Mouse (Mus musculus) mesoderm, embryonic 11.5 days (tissue): ENCODE results near the gene Cks1b.

Experiments
- DNase-seq: peaks from one replicate; pipeline ENCODE4 v3.0.0-alpha.2; 2012; ENCODE audit warnings: low read depth, low spot score

Gene Cks1b

DNA sequence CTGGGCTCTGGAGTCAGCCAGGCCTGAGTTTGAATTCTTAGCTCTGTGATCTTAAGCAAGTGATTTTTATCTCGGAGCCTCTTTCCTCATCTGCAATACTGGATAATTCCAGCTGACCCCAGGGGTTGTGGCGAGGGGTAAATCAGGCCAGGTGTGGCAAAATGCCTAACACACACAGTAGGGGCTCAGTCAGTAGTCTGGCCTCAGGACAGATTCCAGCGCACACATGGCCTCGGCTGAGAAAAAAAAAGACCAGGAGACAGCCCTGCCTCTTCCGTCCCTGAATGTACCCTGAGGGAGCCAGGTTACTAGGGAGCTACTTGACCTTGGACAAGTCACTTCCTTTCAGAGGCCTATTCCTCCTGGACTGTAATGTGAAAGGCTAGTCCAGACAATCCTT lies 35.2 kb downstream of the Cks1b start:
- DNase-seq = no peak

DNA sequence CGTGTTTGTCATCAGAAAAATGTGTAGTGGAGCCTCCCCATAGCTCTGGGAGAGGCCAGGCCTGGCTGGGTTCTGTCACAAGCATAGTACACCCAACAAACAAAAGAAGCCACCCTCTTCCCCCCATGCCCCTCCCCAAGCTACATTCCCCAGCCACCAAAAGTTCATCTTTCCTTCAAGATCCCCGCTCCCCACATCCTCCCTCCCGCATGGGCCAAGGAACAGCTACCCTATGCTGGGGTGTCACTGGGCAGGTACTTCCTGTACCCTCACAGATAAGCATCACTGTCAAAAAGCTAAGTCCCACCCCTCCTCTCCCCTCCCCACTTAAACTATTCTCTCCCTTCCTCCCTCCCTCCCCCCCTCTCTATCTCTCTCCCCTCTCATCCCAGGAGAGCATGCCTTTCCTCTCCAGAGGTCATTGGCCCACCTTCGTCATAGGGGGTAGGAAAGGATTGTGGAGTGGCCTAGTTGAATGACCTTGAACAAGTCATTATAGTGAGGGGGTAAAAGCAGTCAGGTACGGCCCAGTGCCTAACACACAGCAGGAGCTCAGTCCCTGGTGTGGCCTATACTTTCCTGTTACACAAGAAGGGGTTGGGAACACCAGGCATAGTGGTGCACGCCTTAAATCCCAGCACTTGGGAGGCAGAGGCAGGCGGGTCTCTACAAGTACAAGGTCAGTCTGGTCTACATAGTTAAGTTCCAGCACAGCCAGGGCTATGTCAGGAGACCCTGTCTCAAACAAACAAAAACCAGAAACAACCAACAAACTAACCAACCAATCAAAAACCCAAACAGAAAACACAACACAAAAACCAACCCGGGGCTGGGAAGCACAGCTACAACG lies 35.9 kb downstream of the Cks1b start:
- no peak for DNase-seq

DNA sequence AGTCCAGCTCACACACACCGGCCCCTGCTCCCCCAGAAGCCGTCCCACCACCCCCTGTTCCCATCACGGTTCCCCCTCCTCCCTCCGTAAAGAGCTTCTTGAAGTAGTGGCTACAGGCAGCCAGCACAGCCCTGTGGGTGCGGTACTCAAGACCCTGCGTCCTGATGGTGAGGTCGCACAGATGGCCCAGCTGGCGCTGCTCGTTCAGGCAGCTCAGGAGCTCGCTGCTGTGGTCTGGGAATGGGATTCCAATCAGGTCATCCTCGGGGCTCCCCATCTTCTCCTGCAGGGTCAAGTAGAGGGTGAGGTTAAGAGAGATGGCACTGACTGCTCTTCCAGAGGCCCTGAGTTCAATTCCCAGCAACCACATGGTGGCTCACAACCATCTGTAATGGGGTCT lies 37.0 kb downstream of the Cks1b start:
- DNase-seq = no peak

DNA sequence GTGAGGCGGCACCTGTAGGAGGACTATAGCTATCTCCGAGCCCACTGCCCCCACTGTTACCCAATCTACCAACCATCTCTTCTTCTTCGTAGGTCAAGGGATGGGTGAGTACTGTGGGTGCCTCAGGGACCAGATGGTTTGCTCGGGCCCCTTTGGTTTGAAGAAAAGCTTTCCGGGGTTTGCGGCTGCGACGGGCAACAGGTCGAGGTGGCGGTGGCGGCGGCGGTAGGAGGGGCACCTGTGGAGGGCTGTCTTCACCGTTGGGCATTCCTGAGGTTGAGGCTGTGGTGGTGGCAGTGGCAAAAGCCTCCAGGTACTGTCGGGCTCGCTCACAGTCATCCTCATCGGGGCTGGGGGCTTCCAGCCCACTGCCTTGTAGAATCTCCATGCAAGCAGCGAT lies 37.5 kb downstream of the Cks1b start:
- no peak for DNase-seq

DNA sequence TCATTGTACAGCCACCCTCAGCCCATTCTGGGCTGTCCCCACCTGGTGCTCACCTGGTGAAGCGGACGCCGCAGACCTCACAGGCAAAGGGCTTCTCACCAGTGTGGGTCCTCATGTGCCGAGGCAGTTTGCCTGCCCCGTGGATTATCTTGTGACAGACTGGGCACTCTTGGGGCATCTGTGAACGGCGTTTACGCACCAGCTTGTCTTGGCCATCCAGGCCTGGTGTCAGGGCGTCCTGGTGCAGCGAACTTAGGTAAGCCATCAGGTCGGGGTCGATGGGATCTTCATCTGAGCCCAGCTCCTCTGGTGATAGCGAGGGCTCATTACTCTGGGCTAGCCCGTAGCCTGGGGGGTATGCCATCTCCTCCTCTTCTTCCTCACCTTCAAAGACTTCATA lies 37.9 kb downstream of the Cks1b start:
- DNase-seq = no peak

DNA sequence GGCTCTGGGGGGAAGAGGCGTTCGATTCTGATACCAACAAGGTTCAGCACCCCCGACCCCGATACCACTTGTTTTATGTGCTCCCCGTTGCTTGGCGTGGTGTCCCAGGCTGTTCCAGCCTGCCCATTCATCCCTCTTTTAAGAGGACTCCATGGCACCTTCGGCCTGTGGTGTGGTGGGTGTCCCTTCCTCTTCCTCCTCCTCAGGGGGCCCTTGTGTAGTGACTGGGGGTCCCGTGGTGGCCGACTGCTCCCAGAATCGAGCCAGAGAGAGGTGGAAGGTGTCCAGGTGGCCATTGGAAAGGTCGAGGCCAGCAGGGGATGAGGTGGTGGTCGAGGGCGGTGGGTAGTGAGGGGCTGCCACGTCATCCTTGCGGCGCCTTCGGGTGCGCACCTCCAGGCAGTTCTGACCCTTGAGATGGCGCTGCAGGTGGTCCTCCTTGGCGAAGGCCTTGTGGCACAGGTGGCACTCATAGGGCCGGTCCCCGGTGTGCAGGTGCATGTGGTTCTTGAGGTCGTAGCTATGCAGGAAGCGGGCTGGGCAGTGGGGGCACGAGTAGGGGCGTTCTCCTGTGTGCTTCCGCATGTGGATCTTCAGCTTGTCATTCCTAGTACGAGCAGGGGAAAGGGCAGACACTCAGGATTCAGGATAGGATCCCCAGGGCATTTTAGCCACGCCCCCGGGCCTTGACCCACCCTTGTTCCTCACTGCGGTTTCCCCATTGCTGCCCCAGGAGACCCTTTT lies 38.6 kb downstream of the Cks1b start:
- DNase-seq = no peak

DNA sequence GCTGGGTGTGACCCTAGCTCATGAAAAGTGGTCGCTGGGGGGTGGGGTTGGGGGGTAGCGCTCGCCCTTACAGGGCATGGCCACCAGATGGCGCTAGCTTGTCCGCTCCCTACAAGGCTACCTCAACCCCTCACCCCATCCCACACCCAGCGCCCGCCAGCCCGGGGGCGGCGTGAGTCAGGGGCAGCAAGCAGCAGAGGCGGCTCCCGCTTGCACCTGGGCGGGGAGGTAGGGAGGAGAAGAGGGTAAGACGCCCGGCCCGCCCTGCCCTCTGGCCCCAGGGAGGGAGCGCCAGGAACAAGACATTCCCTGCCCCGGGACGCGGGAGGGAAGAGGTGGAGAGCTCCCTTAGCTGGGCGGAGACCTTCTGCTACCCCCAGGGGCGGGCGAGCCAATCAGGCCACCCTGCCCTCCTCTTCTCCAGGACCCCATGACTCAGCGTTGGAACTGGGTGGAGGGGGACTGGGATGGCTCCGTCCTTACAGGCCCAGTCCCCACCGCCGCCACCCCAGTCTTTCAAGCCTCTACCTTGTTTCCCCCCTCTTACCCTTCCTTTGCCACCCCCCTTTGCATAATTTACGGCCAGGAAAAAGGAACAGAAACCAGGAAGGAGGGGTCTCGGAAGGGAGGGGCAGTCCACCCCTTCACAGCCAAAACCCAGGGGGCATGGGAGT lies 39.7 kb downstream of the Cks1b start:
- peak; percentile 90 for DNase-seq

DNA sequence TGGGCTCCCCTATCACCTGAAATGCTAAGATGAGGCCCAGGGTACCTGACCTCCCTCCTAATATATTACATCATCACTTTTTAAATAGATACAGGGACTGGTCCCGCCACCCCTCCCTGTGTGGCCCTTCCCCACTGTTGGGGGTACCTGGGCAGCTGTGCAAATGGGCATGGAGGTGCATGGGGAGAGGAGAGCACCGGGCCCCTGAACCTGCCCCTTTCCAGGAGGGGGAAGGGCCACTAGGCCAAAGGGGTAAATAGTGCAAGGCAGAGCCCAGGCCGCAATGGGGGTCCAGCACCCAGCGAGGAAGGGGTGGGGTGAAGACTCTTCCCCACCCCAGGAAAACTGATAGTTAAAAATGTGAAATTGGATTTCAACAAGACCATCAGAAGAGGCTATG lies 40.4 kb downstream of the Cks1b start:
- DNase-seq = no peak

DNA sequence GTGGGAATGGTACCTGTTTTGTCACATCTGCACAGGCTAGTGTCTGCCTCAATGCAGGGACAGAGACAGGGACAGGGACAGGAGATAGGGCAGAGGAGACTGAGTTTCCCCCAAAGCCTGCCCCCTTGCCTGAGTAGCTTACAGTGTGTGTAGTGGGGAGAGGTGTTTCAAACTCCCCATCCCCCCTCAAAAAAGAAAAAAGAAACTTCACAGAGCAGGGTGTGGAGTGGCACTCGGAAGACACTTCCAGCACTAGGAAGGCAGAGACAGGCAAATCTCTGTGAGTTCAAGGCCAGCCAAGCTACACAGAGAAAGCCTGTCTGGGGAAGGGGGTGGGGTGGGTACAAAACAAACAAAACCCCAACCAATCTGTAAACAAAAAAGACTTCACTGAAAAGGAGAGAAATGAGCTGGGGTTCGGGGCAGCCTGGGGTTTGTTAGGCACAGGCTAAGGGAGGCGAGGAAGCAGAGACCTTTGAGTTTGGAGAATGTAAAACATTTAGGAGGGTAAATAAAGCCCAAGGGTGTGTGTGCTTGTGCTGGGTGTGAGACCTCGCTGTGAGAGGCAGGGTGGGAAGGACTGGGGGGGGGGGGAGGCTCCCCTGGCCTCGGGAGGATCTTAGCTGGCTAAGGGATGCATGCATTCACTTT lies 44.5 kb downstream of the Cks1b start:
- no peak for DNase-seq

DNA sequence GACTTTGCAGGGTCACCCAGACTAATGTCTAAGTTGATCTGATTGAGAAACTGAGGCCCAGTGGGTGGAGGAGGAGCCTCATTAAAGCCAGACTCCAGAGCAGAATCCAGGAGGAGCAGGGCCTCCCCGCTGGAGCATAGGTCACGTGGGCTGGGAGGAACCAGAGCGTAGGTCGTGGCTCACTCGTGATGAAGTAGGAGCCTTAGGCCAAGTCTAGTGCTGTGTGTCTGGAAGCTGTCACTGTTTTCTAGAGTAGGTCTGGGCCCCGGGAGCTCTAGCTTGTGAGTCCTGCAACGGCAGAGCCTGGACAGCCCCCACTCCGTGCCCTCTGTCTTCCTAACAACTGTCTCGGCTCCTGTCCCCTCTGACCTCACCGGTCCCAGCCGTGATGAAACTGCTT lies 50.8 kb downstream of the Cks1b start:
- DNase-seq = no peak

DNA sequence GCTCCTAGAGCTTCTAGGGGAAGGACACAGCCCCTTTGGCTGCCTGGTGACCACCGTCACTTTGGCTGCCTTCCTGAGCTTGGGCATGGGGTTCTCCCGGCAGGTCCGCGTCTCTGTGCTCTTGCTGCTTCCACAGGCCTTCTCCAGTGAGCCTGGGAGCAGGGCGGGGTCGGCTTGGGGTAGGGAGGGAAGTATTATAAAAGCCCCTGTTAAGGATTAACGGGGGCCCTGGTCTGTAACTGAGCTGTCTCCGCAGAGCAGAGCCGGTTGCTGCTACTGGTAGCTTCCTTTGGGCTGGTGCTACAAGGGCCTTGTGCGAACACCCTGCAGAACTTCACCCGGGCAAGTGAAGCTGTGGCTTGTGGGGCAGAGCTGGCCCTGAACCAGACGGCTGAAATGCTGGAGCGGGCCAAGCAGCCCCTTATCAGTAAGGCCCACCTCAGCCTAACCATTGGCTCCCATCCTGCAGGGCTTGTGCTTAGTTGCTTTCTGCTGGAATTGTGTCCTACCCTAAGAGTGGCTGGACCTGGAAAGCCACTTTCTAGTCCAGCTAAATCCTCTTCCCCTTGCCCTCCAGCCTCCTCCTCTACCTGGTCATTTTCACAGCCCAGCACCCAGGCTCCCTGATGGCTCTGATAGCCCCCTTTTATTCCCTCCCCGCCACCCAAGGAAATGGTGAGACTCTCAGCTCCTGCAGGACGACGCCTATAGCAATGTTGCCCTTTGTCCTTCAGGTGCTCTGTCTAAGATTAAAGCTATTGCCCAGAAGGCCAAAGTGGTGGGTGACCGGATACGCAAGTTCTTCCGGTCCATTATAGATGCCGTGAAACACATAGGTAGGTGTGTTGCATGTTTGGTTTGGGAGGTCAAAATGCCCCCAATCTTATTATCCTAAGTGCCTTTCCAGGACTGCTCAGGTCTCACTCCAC lies 52.4 kb downstream of the Cks1b start:
- DNase-seq = no peak
